Mouse (Mus musculus) heart, postnatal 25 days (tissue): Measurements from ENCODE around the gene Prrt3. TPM values are rescaled to one million over a fixed set of nuclear protein-coding genes. Genes with fewer than 3 reads are reported as not detected.

Experiments used
- DNase-seq: peaks from one replicate; pipeline ENCODE4 v3.0.0; 2022; ENCODE audit warnings: low spot score
- intact Hi-C: fragments of 180-260 bp; cut with DNase I; formaldehyde crosslinking; loops from one replicate; pipeline ENCODE4 v1.15.1; 2025
- total RNA-seq, 2 experiments: library from RNA; stranded (reverse); gene quantifications; 2 replicates each; pipeline ENCODE4 v1.2.3; 2021

Gene Prrt3
- total RNA-seq, 2 experiments from 2014 or later: not detected

DNA sequence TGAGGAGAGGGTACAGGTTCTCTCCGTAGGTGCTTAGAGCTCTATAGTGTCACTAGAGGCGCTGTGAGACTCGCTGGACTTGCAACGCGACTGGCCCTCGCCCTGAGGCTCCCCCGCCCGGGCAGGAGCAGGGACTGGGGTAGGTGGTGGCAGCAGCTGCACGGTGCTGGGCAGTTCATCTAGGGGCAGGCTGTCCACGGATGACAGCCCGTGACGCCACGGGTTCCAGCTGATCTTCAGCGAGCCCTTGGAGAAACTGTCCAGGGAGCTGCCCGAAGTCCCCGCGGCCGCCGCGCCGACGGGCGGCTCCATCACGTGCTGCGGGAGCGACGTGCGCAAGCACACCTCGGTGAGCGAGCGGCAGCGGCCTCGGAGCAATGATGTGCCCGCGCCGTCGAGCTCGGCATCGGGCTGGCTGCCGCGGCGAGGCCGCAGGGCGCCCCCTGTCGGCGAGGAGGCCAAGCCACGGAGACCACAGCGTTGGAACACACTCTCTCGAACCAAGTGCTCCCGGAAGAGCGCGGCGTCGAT is 7.4 kb downstream of the Prrt3 start:
- intact Hi-C loops: no loop called here
- DNase-seq: peak; percentile 56

DNA sequence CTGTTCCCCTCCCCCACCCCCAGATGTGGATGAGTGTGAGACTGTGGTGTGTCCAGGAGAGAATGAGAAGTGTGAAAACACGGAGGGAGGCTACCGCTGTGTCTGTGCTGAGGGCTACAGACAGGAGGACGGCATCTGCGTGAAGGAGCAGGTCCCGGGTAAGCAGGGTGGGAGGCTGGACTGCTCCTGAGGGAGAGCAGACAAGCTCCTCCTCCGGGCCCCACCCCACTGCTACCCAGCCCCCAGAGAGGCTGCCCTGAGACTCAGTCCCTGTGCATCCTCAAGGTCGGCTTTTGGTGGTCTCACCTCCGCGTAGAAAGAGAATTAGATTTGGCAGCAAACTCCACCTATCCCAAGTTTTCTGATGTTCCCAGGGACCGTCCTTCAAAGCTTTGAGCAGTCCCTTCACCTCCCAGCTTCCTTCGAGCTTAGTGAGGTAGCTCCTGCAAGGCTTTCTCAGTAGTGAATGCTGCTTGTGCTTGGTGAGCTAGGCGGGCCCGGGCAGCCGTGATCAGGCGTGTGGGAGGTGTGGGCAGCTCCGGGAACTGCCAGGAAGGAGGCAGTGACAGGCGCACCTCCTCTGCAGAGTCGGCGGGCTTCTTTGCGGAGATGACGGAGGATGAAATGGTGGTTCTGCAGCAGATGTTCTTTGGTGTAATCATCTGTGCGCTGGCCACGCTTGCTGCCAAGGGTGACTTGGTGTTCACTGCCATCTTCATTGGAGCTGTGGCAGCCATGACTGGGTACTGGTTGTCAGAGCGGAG is 9.4 kb downstream of the Prrt3 start:
- no peak for DNase-seq
- intact Hi-C loops: no loop called here

DNA sequence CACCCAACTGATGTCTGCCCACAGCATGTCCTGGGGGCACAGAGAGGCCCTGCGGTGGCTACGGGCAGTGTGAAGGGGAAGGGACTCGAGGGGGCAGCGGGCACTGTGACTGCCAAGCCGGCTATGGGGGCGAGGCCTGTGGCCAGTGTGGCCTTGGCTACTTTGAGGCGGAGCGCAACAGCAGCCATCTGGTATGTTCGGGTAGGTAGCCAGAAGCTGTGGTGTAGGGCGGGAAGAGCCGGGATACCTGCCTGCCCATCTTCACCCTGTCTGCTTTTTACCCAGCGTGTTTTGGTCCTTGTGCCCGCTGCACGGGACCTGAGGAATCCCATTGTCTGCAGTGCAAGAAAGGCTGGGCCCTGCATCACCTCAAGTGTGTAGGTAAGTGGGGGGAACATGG is 12.3 kb downstream of the Prrt3 start:
- intact Hi-C loops: loop anchor here (10.0 kb wide), 1 partner anchor 205 kb away; the partner anchor contains the start of gene Tatdn2
- no peak for DNase-seq

DNA sequence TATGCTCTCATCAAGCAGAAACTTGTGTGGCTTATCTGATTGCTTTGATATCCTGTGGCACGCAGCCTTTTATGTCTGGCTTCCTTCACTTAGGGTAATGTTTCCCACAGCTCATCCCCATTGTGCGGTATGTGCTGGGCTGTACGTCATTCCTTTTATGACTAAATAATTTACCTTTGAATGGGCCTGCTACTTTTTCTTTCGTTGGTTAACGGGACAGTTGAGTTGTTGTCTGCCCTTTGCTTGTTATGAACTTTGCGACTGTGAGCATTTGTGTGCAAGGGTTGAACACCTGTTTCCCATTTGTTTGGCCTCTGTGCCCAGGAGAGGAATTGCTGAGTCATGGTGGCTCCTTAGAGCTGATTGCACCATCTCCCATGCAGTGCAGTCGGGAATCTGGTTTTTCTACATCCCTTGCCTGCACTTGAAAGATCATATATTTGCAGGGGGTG is 14.6 kb downstream of the Prrt3 start:
- no peak for DNase-seq
- intact Hi-C loops: loop anchor here (10.0 kb wide), 1 partner anchor 208 kb away; the partner anchor contains the start of gene Tatdn2

DNA sequence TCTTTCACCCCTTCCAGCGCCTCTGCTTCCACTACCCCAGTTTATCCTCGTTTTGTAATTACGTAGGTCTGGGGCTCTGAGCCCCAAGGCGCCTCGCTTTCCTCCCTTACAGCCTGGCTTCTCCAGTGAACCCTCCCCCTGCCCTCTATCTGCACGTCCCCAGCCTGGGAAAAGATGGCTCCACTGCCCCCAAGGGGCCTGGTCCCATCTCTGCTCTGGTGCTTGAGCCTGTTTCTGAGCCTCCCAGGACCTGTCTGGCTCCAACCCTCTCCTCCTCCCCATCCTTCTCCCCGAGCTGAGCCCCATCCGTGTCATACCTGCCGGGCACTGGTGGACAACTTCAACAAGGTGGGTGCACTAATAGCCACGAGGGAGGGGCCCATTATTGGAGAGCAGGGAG is 18.0 kb downstream of the Prrt3 start:
- no peak for DNase-seq
- intact Hi-C loops: loop anchor here (10.0 kb wide), 1 partner anchor 211 kb away; the partner anchor contains the start of gene Tatdn2

DNA sequence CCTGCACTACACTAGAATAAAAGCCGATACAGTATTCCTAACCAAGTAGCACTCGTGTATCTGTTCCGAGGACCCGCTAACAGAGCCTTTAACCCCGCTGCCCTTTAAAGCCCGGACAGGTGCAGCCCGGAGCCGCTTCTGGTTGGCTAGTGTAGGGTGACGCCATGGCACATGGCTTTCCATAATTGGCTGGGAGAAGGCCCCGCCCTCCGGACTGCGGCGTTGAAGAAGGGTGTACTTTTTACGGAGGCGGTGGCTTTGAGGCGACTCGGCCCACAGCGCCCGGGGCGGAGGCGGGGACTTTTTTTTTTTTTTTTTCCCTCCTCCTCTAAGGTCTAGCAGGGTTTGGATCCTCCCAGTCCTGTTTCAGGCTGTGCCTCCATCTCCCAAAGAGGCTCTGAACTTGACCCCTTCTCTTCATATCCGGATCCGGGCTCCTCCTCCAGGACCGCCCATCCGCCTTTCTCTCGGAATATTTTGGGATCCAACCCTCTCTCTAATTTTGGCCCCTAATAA is 18.6 kb downstream of the Prrt3 start, which contains the start of gene Creld1:
Gene Creld1, plus strand, starts transcription at position 198 of the 516 bp plus-strand sequence.
- intact Hi-C loops: loop anchor here (10.0 kb wide), 1 partner anchor 212 kb away; the partner anchor contains the start of gene Tatdn2
- peak; percentile 91 for DNase-seq

DNA sequence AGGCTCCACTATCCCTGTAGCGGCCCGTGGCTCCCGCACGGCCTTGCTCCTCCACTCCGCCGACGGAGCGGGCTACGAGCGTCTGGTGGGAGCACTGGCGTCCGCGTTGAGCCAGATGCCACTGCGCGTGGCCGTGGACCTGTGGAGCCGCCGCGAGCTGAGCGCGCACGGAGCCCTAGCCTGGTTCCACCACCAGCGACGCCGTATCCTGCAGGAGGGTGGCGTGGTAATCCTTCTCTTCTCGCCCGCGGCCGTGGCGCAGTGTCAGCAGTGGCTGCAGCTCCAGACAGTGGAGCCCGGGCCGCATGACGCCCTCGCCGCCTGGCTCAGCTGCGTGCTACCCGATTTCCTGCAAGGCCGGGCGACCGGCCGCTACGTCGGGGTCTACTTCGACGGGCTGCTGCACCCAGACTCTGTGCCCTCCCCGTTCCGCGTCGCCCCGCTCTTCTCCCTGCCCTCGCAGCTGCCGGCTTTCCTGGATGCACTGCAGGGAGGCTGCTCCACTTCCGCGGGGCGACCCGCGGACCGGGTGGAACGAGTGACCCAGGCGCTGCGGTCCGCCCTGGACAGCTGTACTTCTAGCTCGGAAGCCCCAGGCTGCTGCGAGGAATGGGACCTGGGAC is 19.1 kb downstream of the Prrt3 start:
- intact Hi-C loops: loop anchor here (10.0 kb wide), 1 partner anchor 212 kb away; the partner anchor contains the start of gene Tatdn2
- no peak for DNase-seq

DNA sequence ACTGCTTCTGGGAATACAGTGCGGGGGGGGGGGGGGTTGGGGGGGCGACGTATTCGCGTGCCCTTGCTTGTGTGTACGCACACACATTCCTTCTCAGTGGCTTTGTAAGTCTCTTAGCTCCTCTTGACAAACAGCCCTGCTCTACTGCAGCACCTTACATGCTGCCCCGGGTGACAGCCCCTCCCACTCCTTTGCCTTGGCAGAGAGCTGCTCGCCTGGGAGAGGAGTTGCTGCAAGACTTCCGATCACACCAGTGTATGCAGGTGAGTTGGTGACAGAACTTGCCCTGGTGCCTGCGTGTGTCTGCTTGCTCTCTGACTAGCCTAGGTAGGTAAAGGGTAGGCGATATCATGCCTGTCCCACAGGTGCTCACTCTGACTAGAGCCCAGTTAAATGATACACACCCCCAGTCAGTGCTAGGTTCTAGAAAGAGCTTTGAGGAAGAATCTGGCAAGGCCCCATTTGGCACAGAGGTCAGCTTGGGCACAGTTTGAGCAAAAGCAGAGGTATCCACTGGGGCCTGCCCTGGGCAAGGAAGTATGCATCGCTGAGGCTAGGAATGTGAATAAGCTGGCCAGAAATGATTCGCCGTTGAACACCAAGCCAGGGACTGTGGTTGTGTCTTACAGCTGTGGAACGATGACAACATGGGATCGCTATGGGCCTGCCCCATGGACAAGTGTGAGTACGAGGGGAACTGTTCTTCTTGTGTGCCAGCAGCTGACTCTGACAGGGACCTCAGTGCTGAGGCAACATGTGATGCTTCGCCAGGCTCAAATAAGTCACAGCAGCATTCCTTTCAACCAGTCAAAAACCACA is 21.0 kb downstream of the Prrt3 start:
- no peak for DNase-seq
- intact Hi-C loops: loop anchor here (10.0 kb wide), 1 partner anchor 214 kb away; the partner anchor contains the start of gene Tatdn2

DNA sequence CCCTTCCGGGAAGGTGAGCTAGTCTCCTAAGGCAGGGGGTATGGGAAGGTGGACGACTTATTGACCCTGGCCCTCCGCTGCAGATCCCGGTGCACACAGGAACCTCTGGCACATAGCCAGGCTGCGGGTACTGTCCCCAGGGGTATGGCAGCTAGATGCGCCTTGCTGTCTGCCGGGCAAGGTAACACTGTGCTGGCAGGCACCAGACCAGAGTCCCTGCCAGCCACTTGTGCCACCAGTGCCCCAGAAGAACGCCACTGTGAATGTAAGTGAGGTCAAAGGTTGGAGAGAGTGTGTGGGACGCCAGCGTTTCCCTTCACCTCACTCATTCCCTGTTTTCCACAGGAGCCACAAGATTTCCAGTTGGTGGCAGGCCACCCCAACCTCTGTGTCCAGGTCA is 22.8 kb downstream of the Prrt3 start:
- intact Hi-C loops: no loop called here
- no peak for DNase-seq

DNA sequence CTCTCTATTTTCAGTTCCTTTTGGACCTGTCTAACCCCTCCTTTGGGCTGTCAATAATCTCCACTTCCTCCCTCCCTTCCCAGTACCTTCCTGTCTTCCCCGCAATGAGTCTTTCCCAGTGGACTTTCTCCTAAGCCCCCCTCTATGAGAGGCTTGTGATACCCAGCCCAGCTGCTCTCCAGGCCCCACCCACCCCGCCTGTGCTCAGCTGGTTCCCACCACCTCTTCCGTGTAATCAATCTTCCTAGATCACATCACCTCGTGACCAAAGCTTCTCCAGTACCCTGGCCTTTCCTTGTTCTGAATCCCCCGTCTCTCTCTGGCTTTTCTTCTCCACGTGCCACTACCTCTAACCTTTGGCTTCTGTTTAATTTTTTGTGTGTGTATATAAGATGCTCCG is 24.4 kb downstream of the Prrt3 start:
- intact Hi-C loops: no loop called here
- no peak for DNase-seq

DNA sequence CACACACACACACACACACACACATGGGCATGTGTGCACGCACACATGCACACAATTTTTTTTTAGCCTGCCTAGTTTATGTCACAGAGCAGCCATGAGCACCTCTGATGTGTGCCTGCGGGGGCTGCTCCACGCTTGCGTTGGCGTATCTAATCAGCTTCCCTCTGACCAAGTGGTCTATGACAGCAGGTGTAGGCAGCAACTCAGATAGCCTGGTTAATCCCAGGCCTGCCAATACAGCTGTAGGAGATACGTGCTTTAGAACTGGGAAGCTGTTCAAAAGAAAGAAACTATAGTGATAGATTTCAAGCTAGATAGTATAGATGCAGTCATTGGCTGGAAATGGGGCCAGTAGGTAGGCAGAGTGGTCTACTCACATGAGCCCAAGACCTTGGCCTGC is 28.0 kb downstream of the Prrt3 start:
- no peak for DNase-seq

DNA sequence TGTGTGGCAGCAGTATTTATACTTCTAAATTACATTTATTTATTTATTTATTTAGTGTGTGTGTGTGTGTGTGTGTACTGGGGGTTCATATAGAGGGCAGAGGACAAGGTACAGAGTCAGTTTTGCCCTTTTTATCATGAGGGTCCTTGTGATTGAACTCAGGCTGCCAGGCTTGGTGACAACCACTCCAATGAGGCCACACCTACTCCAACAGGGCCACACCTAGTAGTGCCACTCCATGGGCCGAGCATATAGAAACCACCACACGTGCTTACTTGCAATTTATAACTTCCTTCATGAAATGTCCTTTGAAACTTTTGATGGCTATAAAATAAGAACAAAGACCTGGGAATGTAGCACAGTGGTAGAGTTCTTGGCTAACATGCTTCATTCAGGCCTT is 28.5 kb downstream of the Prrt3 start:
- no peak for DNase-seq
- intact Hi-C loops: loop anchor here (5.0 kb wide), 2 partner anchors 141 to 236 kb away; partner anchors contain the start of gene Mtmr14

More for the DNA sequence above, 28.0 kb downstream of the Prrt3 start:
- intact Hi-C loops: loop anchor here (5.0 kb wide), 2 partner anchors 141 to 236 kb away; partner anchors contain the start of gene Mtmr14

DNA sequence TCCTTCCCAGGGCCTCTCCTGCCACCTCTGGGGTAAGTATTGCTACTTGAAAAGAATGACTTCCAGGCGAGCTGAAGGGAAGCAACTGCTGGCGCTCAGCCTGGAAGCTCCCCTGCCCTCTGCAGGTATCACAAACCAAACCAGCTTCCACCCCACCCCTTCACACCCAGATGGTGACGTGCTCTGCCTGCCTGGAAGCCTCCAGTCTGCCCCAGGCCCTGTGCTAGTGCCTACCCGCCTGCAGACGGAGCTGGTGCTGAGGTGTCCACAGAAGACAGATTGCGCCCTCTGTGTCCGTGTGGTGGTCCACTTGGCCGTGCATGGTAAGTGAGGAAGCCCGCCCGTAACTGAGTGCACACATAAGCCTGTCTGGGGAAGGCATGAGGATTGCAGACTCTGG is 29.7 kb downstream of the Prrt3 start:
- intact Hi-C loops: loop anchor here (5.0 kb wide), 2 partner anchors 140 to 235 kb away; partner anchors contain the start of gene Mtmr14
- no peak for DNase-seq

DNA sequence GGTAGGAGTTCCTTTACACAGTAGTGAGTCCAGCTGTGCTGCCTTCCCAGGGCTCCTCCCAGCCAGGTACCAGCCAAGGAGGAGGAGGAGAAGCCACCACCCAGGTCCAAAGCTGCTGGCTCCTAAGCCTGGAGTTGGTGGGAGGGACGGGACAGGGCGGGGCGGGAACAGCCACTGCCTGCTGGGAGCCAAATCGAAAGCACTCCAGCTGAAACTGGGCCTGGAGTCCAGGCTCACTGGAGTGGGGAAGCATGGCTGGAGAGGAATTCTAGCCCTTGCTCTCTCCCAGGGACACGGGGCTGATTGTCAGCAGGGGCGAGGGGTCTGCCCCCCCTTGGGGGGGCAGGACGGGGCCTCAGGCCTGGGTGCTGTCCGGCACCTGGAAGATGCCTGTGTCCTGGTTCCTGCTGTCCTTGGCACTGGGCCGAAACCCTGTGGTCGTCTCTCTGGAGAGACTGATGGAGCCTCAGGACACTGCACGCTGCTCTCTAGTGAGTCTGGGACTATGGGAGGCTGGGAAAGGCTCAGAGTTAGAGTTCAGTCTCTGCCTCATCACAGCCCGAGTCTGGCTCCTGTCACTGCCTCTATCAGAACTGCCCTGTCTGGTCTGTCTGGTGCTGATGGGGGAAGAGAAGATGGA is 30.3 kb downstream of the Prrt3 start, which contains the start of gene Il17rc:
Gene Il17rc, plus strand, starts transcription at position 131 of the 640 bp plus-strand sequence.
- intact Hi-C loops: loop anchor here (5.0 kb wide), 2 partner anchors 139 to 234 kb away; partner anchors contain the start of gene Mtmr14

DNA sequence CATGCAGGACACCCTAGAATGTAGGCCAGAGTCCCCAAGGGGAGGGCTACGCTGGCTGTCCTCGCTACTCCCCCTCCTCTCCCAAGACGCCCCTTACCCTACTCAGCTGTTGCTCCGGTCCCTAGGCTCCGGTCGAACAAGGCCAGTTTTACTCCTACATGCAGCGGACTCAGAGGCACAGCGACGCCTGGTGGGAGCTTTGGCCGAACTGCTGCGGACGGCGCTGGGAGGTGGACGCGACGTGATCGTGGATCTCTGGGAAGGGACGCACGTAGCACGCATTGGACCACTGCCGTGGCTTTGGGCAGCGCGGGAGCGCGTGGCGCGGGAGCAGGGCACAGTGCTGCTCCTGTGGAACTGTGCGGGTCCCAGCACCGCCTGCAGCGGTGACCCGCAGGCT is 32.3 kb downstream of the Prrt3 start:
- intact Hi-C loops: loop anchor here (2.0 to 5.0 kb wide), 3 partner anchors 27 to 431 kb away; partner anchors contain the start of gene Jagn1

More for the DNA sequence above, 30.3 kb downstream of the Prrt3 start, which contains the start of gene Il17rc:
- DNase-seq: peak; percentile 51

DNA sequence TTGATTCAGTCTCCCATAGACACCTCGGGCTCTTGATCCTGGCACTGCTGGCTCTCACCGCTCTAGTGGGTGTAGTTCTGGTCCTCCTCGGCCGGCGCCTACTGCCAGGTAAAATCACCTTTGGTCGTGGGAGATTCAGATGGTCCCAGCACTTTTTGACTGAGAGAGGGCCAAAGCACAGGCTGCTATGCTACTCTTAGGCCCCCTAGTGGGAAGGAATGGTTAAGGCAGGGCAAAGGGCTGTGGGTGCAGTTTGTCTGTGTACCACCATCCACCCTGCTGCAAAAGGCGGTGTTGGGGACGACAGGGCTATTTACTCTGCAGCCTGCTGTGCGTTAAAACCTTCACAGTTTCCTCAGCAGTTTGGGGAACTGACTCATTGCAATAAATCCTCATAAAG is 32.7 kb downstream of the Prrt3 start:
- intact Hi-C loops: loop anchor here (2.0 to 5.0 kb wide), 3 partner anchors 26 to 430 kb away; partner anchors contain the start of gene Jagn1
- DNase-seq: no peak

More for the DNA sequence above, 32.3 kb downstream of the Prrt3 start:
- DNase-seq: no peak

DNA sequence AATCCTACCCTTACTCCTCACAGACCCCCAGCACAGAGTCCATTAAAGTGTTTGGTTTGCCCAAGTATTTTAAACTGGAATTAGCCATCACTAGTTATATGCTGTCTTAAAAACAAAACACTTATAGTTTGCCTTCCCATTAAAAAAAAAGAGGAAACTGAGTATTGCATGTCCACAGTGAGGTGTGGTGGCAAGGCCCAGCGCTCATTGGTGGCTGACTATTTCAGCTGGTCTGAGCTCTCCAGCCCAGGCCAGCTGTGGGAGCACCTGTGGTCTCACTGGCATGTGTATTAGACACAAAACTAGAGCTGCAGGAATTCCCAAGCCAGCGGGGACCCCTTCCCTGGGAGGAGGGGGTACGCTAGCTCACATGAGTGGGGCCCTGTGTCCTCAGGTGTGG is 33.2 kb downstream of the Prrt3 start:
- no peak for DNase-seq
- intact Hi-C loops: loop anchor here (2.0 to 5.0 kb wide), 3 partner anchors 26 to 430 kb away; partner anchors contain the start of gene Jagn1

DNA sequence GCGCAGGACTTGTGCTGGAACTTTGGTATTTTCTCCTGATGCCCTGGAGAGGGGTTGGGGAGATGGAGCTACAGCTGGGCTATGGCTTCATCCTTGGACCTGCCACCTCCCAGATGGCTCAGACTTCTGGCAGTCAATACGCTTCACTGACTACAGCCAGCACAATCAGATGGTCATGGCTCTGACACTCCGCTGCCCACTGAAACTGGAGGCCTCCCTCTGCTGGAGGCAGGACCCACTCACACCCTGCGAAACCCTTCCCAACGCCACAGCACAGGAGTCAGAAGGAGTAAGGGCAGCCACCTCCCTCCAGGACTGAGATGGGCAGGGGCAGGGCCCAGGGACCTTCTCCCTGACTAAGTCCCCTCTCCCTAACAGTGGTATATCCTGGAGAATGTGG is 36.1 kb downstream of the Prrt3 start:
- intact Hi-C loops: loop anchor here (5.0 kb wide), 1 partner anchor 293 kb away; no protein-coding TSS in a partner anchor
- DNase-seq: no peak
